Mouse (Mus musculus): ENCODE data around the gene Chrna1.

DNA sequence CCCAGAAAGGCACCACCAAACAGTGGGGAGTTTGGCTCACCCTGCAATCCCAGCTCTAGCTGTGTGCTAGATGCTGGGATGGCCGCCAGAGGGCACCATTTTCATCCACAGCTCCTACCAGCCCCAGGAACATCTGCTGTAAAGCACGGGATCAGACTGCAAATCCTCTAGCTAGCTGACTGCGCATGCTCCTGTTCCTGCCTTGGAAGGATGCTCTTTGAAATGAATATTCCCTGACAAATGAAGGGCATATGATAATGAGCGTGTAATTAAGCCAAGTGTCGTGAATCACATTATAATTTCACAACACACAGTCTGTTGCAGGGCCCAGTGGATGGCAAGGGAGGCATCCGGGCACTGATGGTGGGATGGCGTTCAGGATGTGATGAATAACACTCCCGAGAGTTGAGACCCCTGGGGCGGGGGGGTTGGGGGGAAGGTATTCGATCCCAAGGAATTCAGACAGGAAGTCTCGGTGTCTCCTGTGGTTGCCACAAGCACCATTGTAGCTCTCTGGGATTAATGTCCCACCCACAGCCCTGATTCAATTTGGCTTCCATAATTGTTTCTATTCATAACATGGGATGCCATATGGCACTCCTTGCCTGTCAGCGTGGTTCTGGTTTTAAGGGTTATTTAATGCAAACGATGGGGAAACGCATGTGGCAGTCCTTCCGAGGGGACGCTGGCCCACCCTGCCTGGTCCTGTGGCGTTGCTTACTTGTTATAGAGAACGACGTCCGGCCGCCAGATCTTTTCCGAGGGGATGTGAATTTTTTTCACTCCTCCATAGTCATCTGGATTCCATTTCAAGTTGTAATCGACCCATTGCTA, 7.4 kb downstream of the Chrna1 start:
- TF ChIP-seq CTCF (IDR thresholded peaks at IDR 0.05; ENCODE audit: control insufficient read depth, insufficient read depth, insufficient read length) = peak; percentile 89
- TF ChIP-seq USF1 (IDR thresholded peaks at IDR 0.05; ENCODE audit: low read depth) = no peak
- TF ChIP-seq MAX (IDR thresholded peaks at IDR 0.05) = no peak
- no peak for TF ChIP-seq MYOG (IDR thresholded peaks at IDR 0.05; ENCODE audit: control insufficient read depth, extremely low read depth, insufficient read length)

All from C2C12 (cell line).